Mouse (Mus musculus) spleen, postnatal 36 days (tissue): ENCODE results near the gene Gpr182.

Source experiments
- DNase-seq, 2 experiments: peaks; one replicate each; pipeline ENCODE4 v3.0.0; 2022; ENCODE audit warnings: low spot score in 2 of 2, mixed read lengths in 1 of 2

Gene Gpr182

DNA sequence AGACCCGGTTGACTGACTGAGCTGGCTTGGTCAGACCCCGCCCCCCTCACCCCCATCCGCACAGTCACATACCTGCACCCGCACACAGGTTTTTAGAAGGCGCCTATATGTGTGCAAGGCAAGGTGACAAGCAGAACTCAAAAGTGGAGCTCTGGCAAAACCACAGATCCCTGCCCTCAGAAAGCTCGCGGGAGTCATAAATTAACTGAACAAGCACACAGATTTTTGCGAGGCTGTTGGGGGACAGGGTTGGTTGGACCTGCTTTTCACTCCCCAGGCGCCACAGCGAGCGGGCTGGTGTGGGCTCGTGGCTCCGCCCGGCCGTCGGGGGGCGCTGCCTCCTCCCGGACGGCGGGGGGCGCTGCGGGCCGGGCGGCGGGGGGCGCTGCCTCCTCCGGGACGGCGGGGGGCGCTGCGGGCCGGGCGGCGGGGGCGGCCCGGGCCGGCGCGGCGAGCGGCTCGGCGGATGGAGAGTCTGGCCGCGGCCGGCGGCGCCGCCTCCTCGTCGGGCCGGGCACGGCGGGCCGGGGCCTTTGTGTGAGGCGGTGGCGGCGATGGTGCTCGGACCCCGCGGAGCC, 12.4 kb downstream of the Gpr182 start, which contains the start of gene Zbtb39:
Gene Zbtb39, plus strand, starts transcription at position 456 of the 578 bp plus-strand sequence.
- peak; percentile 74 to 75 for DNase-seq

GRCm38 (mm10) chr10:127738151-127738882, 13.2 kb downstream of the Gpr182 start:
- no peak for DNase-seq

DNA sequence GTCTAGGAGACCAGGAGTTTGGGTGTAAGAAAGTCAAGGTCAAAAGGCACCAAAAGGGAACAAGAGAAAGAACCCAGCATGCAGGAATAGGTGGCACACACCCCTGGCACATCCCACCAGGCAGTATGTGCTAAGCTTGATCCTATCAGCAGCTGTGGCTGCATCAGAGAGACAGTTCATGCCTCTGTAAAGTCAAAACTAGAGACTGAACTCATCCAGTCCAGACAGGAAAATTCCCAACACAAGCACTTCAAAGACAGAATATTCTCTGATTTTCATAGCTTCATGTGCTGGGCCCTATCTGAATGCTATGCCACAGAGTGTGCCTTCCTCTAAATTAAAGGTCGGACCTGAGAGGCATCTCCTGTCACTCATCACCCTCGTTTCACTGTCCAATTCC, 14.0 kb downstream of the Gpr182 start:
- DNase-seq, result no peak

- DNase-seq, result peak in 1 of 2 experiments; percentile 46
Measured at GRCm38 (mm10) chr10:127736916-127737315, 14.6 kb downstream of the Gpr182 start.

DNA sequence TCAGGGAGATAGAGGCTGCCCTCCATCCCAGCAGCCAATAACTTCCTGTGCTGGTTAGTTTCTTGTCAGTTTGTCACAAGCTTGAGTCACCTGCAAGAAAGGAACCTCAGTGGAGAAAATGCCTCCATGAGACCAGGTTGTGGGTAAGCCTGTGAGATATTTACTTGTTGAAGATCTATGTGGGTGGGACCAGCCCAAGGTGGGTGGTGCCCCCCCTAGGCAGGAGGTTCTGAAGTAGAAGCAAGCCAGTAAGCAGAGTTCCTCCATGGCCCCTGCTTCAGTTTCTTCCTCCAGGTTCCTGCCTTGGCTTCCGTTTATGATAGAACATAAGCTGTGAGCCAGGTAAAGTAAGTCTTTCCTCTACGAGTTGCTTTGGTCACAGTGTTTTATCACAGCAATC, 15.3 kb downstream of the Gpr182 start:
- peak; percentile 29 to 37 for DNase-seq

DNA sequence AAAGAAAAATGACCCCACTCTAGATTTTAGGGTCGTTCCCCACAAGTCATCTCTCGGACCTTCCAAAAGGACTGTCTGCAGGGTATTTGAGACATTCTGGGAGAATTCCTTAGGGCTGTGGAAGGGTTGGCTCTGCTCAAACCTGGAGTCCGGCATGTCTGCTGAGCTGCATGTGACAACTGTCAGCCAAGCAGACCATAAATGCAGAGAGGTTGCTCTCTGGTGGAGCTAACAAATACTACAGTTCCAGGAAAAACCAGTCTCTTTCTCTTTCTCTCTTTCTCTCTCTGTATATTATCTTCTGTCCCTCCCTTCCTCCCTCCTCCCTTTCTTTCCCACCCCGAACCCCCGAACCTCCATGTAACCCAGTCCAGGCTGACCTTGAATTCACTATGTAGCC, 17.1 kb downstream of the Gpr182 start:
- DNase-seq, result no peak

GRCm38 (mm10) chr10:127731397-127731796, 20.1 kb downstream of the Gpr182 start:
- no peak for DNase-seq

- no peak for DNase-seq
Measured at GRCm38 (mm10) chr10:127730933-127731310, 20.6 kb downstream of the Gpr182 start.

- peak in 1 of 2 experiments; percentile 37 for DNase-seq
Measured at GRCm38 (mm10) chr10:127730285-127730932, 21.1 kb downstream of the Gpr182 start.

GRCm38 (mm10) chr10:127728437-127728836, 23.1 kb downstream of the Gpr182 start:
- DNase-seq, result no peak

- no peak for DNase-seq
Measured at GRCm38 (mm10) chr10:127725136-127725535, 26.4 kb downstream of the Gpr182 start.

GRCm38 (mm10) chr10:127724178-127724577, 27.4 kb downstream of the Gpr182 start, which contains the start of gene Tac2:
Gene Tac2, plus strand, starts transcription at chr10:127724478.
- no peak for DNase-seq

DNA sequence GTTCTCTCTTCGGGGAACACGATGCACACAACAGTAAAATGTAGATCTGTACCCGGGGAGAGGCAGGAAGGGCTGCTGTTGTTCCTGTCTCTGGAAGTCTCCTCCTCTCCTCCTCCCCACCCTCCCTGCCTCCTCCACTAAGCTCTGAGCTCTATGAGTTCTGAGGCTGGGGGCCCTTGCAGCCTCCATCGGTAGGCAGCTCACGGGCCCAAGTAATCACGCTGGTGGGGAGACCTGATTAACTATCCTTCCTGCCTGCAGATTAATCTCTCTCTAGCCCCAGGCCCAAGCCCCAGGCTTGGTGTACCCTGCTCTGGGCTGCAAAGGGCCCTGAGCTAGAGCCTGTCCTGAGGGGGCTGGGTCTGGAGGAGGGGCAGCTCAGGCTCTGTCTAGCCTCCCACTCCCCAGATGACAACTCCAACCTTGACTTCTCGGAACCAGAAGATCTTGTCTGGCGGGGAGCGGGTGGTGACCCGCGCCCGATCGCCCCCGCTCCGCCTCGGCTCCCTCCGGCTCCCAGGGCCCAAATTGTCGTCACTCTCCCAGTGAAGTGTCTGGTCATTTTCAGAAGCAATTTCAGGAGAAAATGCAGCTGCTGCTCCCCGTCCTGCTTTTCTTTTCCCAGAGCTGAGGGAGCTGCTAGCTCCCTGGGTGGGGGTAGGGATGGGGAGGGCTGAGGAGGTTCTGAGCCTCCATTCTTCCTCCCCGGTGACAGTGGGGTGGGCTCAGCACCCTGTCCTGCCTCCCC, 29.7 kb downstream of the Gpr182 start:
- no peak for DNase-seq

- no peak for DNase-seq
Measured at GRCm38 (mm10) chr10:127712736-127713135, 38.8 kb downstream of the Gpr182 start.

DNA sequence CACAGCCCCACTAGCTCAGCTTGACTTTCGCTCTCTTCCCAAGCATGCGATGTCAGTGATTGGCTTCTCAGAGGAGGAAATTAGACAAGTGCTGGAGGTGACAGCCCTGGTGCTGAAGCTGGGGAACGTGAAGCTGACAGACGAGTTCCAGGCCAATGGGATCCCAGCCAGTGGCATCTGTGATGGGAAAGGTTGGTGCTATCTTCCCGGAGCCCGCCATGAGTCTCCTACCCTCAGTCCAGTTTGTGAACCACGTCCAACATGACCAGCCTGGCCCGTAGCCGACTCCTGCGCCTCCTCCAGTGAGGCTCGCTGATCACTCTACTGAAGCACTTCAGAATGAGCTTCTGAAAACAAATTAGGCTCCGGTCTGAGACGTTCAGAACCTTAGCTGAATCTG, 41.2 kb downstream of the Gpr182 start:
- DNase-seq, result no peak

DNA sequence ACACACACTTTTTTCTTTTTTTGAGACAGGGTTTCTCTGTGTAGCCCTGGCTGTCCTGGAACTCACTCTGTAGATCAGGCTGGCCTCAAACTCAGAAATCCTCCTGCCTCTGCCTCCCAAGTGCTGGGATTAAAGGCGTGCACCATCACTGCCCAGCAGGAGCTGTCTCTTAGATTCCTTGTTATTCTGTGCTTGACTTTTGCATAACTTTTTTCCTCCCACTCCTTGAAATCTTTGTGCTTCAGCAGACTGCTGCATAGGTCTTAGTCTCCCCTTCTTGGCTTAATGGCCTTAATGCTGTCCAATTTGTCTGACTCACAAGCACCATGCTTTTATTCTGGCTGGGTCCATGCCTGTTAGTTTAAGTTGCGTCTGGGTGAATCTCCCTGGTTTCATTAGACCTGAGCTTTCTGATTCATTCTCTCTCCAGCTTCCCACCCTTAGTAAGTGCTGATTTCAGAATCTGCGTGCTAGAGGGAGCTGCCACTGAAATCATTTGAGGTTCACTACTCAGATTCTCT, 42.6 kb downstream of the Gpr182 start:
- no peak for DNase-seq

GRCm38 (mm10) chr10:127707721-127708120, 43.8 kb downstream of the Gpr182 start:
- DNase-seq, result no peak

- no peak for DNase-seq
Measured at GRCm38 (mm10) chr10:127705783-127706182, 45.7 kb downstream of the Gpr182 start.

DNA sequence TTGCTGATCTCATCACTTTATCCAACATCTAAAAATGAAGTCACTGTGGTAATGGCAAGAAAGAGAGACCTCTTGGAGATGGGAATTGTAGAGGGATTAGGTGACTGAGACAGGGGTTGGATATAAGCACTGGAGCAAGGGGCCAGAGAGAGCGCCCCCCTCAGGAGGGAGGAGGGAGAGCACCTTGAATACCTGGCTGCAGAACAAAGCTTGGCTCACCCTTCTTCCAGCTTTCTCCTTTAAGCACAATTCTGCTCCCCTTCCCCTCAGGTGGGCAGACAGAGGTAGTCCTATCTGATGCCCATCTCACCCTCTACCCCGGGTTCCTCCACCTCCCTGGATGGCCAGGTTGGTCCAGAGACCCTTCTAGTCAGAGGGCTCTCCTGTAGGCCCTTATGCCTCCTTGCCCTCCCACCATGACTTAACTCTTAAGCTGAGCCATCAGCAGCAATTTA, 46.7 kb downstream of the Gpr182 start, which contains the start of gene Myo1a:
Gene Myo1a, plus strand, starts transcription at position 405 of the 455 bp plus-strand sequence.
- DNase-seq, result no peak

- DNase-seq, result no peak
Measured at GRCm38 (mm10) chr10:127704293-127704692, 47.2 kb downstream of the Gpr182 start.

- no peak for DNase-seq
Measured at GRCm38 (mm10) chr10:127703299-127703698, 48.2 kb downstream of the Gpr182 start.

DNA sequence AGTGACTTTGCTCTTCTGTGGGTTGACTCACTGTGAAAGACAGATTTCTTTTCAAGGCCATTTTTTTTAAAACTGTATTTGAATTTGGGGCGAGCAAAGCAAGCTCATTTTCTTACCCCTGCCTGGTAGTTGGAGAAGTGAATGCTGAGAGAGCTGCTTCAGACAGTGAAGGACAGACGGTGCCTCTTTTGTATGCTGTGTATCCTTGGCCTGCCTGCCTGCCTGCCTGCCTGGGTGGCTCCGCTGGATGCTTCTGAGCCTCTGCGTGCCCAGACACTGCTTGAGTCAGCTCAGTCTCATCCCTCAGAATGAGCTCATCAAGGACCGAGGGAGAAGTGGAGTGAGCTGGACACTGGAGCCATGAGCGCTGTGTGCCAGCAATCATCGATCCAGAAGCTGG, 52.6 kb downstream of the Gpr182 start:
- DNase-seq, result no peak
